Mouse (Mus musculus): ENCODE results near the gene Slc2a9.

DNA sequence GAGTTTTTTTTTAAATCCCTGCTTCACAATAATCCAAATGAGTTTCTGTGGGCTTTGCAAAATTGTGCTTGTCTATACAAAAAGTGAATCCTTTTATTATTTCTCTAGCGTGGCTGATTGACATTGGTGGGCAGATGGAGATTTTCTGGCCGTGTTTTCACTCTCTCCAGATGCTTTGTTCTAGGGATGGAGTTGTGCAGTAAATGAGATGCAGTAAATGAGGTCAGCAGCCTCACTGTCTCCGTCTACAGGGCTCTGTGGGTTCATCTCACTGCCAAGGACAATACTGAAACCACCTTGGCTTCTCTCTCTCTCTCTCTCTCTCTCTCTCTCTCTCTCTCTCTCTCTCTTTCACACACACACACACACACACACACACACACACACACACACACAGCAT, 99.3 kb downstream of the Slc2a9 start:
- TF ChIP-seq CTCF (conservative IDR thresholded peaks at IDR 0.05 in 1 of 2, IDR thresholded peaks at IDR 0.05 in 1 of 2; ENCODE audit: low read depth in 2 of 2, low read length in 2 of 2) (no peak), USF2 (conservative IDR thresholded peaks at IDR 0.05; ENCODE audit: low read depth, low read length) (no peak), USF1 (IDR thresholded peaks at IDR 0.05; ENCODE audit: low read depth, low read length) (no peak), POLR2AphosphoS2 (IDR thresholded peaks at IDR 0.05; ENCODE audit: low read depth, low read length) (no peak), EP300 (IDR thresholded peaks at IDR 0.05; ENCODE audit: low read length) (no peak), JUND (conservative IDR thresholded peaks at IDR 0.05; ENCODE audit: low read depth, low read length) (no peak), ELF1 (IDR thresholded peaks at IDR 0.05; ENCODE audit: low read depth, low read length) (no peak)

Data from CH12.LX (cell line).